ENCODE assay signal across 8 mouse cellular contexts in the genomic region with DNA sequence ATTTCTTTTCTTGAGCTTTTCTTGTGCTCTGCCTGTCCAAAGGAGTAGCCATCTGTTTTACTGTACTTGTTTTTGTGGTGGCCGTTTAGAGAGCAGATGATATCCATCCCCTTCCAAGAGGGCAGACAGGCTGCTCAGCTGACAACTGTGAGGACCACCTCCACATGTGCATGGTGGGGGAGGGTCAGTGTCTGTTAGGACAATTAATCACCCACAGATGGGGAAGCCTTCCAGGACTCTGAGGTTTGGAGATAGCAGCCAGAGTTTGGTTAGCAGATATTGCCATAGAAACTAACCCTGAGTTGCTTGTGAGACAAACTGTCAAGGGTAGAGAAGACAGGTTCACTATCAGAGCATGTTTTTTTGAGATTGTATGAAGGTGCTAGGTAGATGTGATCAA. TPM values are rescaled to one million over a fixed set of nuclear protein-coding genes. Genes with fewer than 3 reads are reported as not detected.
DNase-seq lines count a peak whose midpoint lies in the region; ATAC-seq and TF ChIP-seq lines count a peak whose summit lies in the region.

No protein-coding gene starts in this region.

- ATAC-seq in kidney, embryonic 16.5 days (ENCODE audit: low FRiP score, low TSS enrichment), result no peak
- ATAC-seq in hindbrain, postnatal 0 days, result no peak

- peaks cover 19% of the 10 kb centered on the region for H3K4me1 ChIP-seq in kidney, embryonic 16.5 days (ENCODE audit: insufficient read depth, low read length)
- H3K4me1 ChIP-seq in hindbrain, postnatal 0 days (ENCODE audit: insufficient read depth, low read length), result peaks cover 8% of the 10 kb centered on the region; the same call in 1 of the 2 replicates

- TF ChIP-seq CTCF in hindbrain, postnatal 0 days (IDR thresholded peaks at IDR 0.05; ENCODE audit: low read depth), result no peak

- H3K79me2 ChIP-seq in myocyte (ENCODE audit: control insufficient read depth, insufficient read depth), result peaks cover 57% of the 10 kb centered on the region

- H3ac ChIP-seq in myocyte (ENCODE audit: control insufficient read depth, insufficient read length), result no peak overlapping the region

- 0 out of 2 replicates have a peak, but pooled peaks cover 8% of the 10 kb centered on the region for H3K36me3 ChIP-seq in kidney, embryonic 16.5 days (ENCODE audit: insufficient read depth, low read length)
- H3K36me3 ChIP-seq in hindbrain, postnatal 0 days (ENCODE audit: insufficient read depth, low read length), result peaks cover 8% of the 10 kb centered on the region; the same call in 1 of the 2 replicates
- no peaks in the 10 kb centered on the region for H3K36me3 ChIP-seq in myocyte (ENCODE audit: control insufficient read depth, insufficient read depth)

- H3K27me3 ChIP-seq in kidney, embryonic 16.5 days (ENCODE audit: insufficient read depth, low read length), result no peaks in the 10 kb centered on the region
- no peaks in the 10 kb centered on the region for H3K27me3 ChIP-seq in hindbrain, postnatal 0 days (ENCODE audit: insufficient read depth, low read length)
- no peaks in the 10 kb centered on the region for H3K27me3 ChIP-seq in myocyte (ENCODE audit: control insufficient read depth, insufficient read depth, insufficient read length)

- TF ChIP-seq POLR2A in myocyte (IDR thresholded peaks at IDR 0.05; ENCODE audit: insufficient read length, low read depth), result no peak

- H3K9ac ChIP-seq in kidney, embryonic 16.5 days (replicated peaks; ENCODE audit: low read length), result no peak overlapping the region
- H3K9ac ChIP-seq in hindbrain, postnatal 0 days (replicated peaks; ENCODE audit: low read length), result no peak overlapping the region

- H3K9me3 ChIP-seq in kidney, embryonic 16.5 days (ENCODE audit: low read length), result no peaks in the 10 kb centered on the region
- H3K9me3 ChIP-seq in hindbrain, postnatal 0 days (ENCODE audit: low read length), result no peaks in the 10 kb centered on the region

- 18% methylated on average over 1 of the region's 1 CpGs for WGBS in kidney, embryonic 16.5 days
- WGBS in hindbrain, postnatal 0 days, result 50% methylated on average over 1 of the region's 1 CpGs

- H3K27ac ChIP-seq in kidney, embryonic 16.5 days (ENCODE audit: low read length), result no peak overlapping the region
- H3K27ac ChIP-seq in hindbrain, postnatal 0 days, result no peak overlapping the region

- DNase-seq in kidney, postnatal 36 days, result no peak
- DNase-seq in embryo, embryonic 10 days (ENCODE audit: low spot score), result peak; percentile 57
- DNase-seq in hindbrain, postnatal 0 days (ENCODE audit: low spot score), result no peak
- no peak for DNase-seq in layer of hippocampus, adult 11-12 months (ENCODE audit: low spot score)
- DNase-seq in left cerebral cortex, postnatal 25 days (ENCODE audit: low spot score in 2 of 2), result no peak
- DNase-seq in heart, postnatal 10 days, result no peak

- H3K4me2 ChIP-seq in kidney, embryonic 16.5 days (replicated peaks; ENCODE audit: low read depth, low read length), result peak overlapping the region; percentile 92
- H3K4me2 ChIP-seq in hindbrain, postnatal 0 days (ENCODE audit: low read depth, low read length), result peak overlapping the region; percentile 80
- peak overlapping the region; percentile 77 for H3K4me2 ChIP-seq in myocyte (ENCODE audit: low read depth)

- H3K4me3 ChIP-seq in kidney, embryonic 16.5 days (ENCODE audit: low read length), result peak overlapping the region; percentile 64; the same call in 1 of the 2 replicates
- no peak overlapping the region for H3K4me3 ChIP-seq in hindbrain, postnatal 0 days (ENCODE audit: low read length)
- peak overlapping the region; percentile 49 for H3K4me3 ChIP-seq in myocyte

- intact Hi-C loops in left cerebral cortex, postnatal 25 days (cut with DNase I), result no loop called here
- intact Hi-C loops in heart, postnatal 10 days (cut with DNase I), result no loop called here

TF ChIP-seq in myocyte, 11 proteins besides CTCF, POLR2A, EP300 and RAD21:
- TF ChIP-seq MAX (IDR thresholded peaks at IDR 0.05; ENCODE audit: low read depth) (no peak), TCF3 (IDR thresholded peaks at IDR 0.05; ENCODE audit: insufficient read length, low read depth) (peak; percentile 60), TCF12 (IDR thresholded peaks at IDR 0.05; ENCODE audit: insufficient read depth, poor library complexity, severe bottlenecking) (peak; percentile 58), E2F4 (IDR thresholded peaks at IDR 0.05; ENCODE audit: insufficient read depth) (no peak), USF1 (IDR thresholded peaks at IDR 0.05; ENCODE audit: low read depth) (no peak), MYOD1 (IDR thresholded peaks at IDR 0.05; ENCODE audit: control insufficient read depth in 1 of 3, insufficient read length in 2 of 3, low read depth in 2 of 3) (peak in 2 of 3 experiments; percentile 84 to 85), SRF (IDR thresholded peaks at IDR 0.05; ENCODE audit: control insufficient read depth, insufficient read length, low read depth) (no peak), POLR2AphosphoS2 (IDR thresholded peaks at IDR 0.05; ENCODE audit: insufficient read length, low read depth) (no peak), MYOG (IDR thresholded peaks at IDR 0.05; ENCODE audit: control insufficient read depth in 1 of 3, insufficient read depth in 1 of 3, insufficient read length in 2 of 3, low read depth in 2 of 3) (peak; percentile 3 to 91 (median 78))

RNA-seq across cellular contexts. Expression of a gene that starts 1.7 kb away (rescaled TPM):
- 69.8 and 72.0 TPM in 2 replicates for polyA plus RNA-seq in kidney, embryonic 16.5 days (2015; fragmentation: Nextera tagmentation; extraction: Ambion mirVana)
- total RNA-seq in hindbrain, postnatal 0 days (2014; rRNA removed), result 176 and 190 TPM in 2 replicates
- 69.6 and 80.5 TPM in 2 replicates for polyA plus RNA-seq in hindbrain, postnatal 0 days (2015; fragmentation: Nextera tagmentation; extraction: Ambion mirVana)
- polyA plus RNA-seq in myocyte (2012; fragmentation: generic; extraction: Trizol), result 107 TPM
- total RNA-seq in left cerebral cortex, postnatal 25 days (2021), result 100 to 1,000 TPM in 1 of 2 experiments, 10 to 100 TPM in 1; 87.8 to 101 TPM
- 10 to 100 TPM; 26.9 to 27.6 TPM for total RNA-seq in heart, postnatal 10 days (2021)

RNA-seq across cellular contexts. Expression of a gene that starts 28.4 kb away (rescaled TPM):
- 44.1 and 56.1 TPM in 2 replicates for polyA plus RNA-seq in kidney, embryonic 16.5 days (2015; fragmentation: Nextera tagmentation; extraction: Ambion mirVana)
- 47.5 and 66.1 TPM in 2 replicates for total RNA-seq in hindbrain, postnatal 0 days (2014; rRNA removed)
- polyA plus RNA-seq in hindbrain, postnatal 0 days (2015; fragmentation: Nextera tagmentation; extraction: Ambion mirVana), result 33.8 and 39.2 TPM in 2 replicates
- polyA plus RNA-seq in myocyte (2012; fragmentation: generic; extraction: Trizol), result 42.9 TPM
- 10 to 100 TPM; 66.3 to 69.1 TPM for total RNA-seq in left cerebral cortex, postnatal 25 days (2021)
- 10 to 100 TPM; 34.7 to 39.1 TPM for total RNA-seq in heart, postnatal 10 days (2021)

RNA-seq across cellular contexts. Expression of a gene that starts 36.0 kb away (rescaled TPM):
- polyA plus RNA-seq in kidney, embryonic 16.5 days (2015; fragmentation: Nextera tagmentation; extraction: Ambion mirVana), result 8.1 and 8.9 TPM in 2 replicates
- total RNA-seq in hindbrain, postnatal 0 days (2014; rRNA removed), result 15.5 and 15.6 TPM in 2 replicates
- 2.0 and 2.3 TPM in 2 replicates for polyA plus RNA-seq in hindbrain, postnatal 0 days (2015; fragmentation: Nextera tagmentation; extraction: Ambion mirVana)
- polyA plus RNA-seq in myocyte (2012; fragmentation: generic; extraction: Trizol), result 25.9 TPM
- total RNA-seq in left cerebral cortex, postnatal 25 days (2021), result 1 to 10 TPM; 2.9 to 3.2 TPM
- 10 to 100 TPM; 15.1 to 16.0 TPM for total RNA-seq in heart, postnatal 10 days (2021)
